Mouse (Mus musculus): Measurements from ENCODE around the gene Ugt1a6a. TPM values are rescaled to one million over a fixed set of nuclear protein-coding genes. Genes with fewer than 3 reads are reported as not detected.
"Not testable (repeated sequence)": the region's sequence is repeated elsewhere in the genome, so short reads cannot be mapped to it uniquely, and the experiment has no call there.

Ugt1a6a gene
- 0.11 and 0.16 TPM in 2 replicates for polyA plus RNA-seq (2016; fragmentation: Nextera tagmentation; extraction: Ambion mirVana)

DNA sequence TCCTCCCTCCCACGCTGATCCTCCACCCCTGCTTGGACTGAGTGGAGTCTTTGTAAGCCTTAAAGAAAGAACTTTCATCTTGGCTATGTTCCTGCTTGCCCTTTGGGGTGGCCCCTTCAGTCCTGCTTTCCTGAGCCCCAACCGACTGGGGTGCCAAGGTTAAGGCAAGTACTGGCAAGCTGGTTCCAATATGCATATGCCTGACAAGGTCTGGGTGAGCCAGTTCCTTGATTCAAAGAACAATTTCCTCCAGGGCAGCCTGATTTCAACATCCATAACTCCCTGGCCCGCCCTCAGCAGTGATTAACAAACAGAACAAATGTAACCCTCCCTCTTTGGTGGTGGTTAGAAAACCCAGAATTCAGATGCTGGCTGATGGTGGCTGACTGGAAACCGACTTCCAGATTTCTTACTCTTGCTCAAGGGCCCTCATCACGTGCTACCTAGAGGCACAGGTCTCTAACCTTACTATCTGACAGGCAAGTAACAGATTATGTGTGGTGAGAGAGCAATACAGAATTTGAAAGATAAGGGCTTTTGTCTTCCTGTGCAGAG, at the start of gene Ugt1a6a:
Gene Ugt1a6a (plus strand): TSS at position 353 of the 555 bp plus-strand sequence.
- not testable (repeated sequence) for DNase-seq (ENCODE audit: low spot score); H3K27ac ChIP-seq; H3K9me3 ChIP-seq (replicated peaks); H3K4me1 ChIP-seq; H3K4me3 ChIP-seq; H3K36me3 ChIP-seq; H3K27me3 ChIP-seq (ENCODE audit: low read depth, poor library complexity, severe bottlenecking)
- WGBS: 61% methylated on average over 5 of the region's 5 CpGs

DNA sequence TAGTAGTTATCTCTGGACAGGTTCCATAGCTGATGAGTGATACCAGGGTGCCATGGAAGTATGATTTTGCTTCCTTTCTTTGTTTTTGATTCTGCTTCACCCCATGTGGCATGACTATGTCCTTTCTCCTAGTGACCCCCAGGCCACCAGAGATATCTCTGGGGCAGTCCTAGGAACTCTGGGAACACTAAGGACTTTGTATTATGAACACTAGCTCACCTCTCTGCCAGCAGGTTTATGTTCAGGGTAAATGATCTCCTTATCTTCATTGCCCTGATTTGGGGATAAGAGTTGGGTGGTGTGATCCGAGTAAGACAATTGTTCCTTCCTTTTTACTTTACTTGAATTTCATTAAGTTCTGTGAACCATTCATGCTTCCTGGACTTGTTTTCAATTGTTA, 48.5 kb upstream of the Ugt1a6a start:
- Histone ChIP-seq H3K27ac (no peak overlapping the region), H3K4me3 (no peak overlapping the region), H3K9me3 (replicated peaks) (no peaks in the 10 kb centered on the region), H3K27me3 (ENCODE audit: low read depth, poor library complexity, severe bottlenecking) (no peaks in the 10 kb centered on the region), H3K4me1 (no peaks in the 10 kb centered on the region), H3K36me3 (no peaks in the 10 kb centered on the region)
- no peak for DNase-seq (ENCODE audit: low spot score)
- WGBS: 85% methylated on average over 1 of the region's 1 CpGs

DNA sequence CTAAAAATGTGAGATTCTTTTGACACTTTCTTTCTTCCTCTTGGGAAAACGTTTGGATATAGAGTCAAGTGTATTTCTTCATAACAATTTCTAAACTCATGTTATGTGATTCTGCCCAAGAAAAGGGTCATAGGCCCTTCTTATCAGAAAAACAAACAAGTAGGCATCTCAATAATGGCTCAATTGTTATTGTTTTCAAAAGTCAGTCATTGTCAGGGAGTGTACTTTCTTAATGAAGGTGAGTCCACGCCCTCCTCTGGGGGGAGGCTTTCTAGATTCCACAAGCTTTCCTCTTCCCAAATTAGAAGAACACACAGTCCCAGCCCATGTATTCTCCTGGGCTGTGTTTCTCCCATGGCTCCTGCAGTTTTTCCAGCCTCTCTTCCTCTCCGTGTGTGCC, 47.1 kb upstream of the Ugt1a6a start, which contains the start of gene Ugt1a8:
Gene Ugt1a8 (plus strand): TSS at position 301 of the 400 bp plus-strand sequence.
- Histone ChIP-seq H3K4me3 (no peak within 1 kb of the TSS), H3K4me1 (no peaks in the 10 kb centered on the region), H3K27me3 (ENCODE audit: low read depth, poor library complexity, severe bottlenecking) (no peaks in the 10 kb centered on the region), H3K9me3 (replicated peaks) (no peaks in the 10 kb centered on the region), H3K36me3 (no peaks in the 10 kb centered on the region), H3K27ac (no peak within 1 kb of the TSS)
- DNase-seq (ENCODE audit: low spot score): no peak
- WGBS: 78% methylated on average over 3 of the region's 3 CpGs

DNA sequence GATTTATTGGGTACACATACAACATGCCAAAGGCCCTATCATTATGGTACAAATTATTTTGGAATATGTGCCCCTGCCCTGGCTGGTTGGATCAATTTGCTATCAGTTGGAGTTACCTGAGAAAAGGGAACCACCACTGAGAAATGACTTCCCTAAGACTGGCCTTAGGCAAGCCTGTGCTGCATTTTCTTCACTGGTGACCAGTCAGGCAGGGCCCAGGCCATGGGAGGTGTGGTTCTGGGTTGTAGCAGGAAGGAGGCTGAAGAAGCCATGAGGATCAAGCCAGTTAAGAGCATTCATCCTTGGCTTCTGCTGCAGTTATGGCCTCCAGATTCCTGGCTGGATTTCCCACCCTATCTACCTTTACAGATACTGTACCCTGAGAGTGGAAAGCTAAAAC, 42.3 kb upstream of the Ugt1a6a start:
- no peaks in the 10 kb centered on the region for H3K9me3 ChIP-seq (replicated peaks)
- DNase-seq (ENCODE audit: low spot score): no peak
- H3K27me3 ChIP-seq (ENCODE audit: low read depth, poor library complexity, severe bottlenecking): no peaks in the 10 kb centered on the region

DNA sequence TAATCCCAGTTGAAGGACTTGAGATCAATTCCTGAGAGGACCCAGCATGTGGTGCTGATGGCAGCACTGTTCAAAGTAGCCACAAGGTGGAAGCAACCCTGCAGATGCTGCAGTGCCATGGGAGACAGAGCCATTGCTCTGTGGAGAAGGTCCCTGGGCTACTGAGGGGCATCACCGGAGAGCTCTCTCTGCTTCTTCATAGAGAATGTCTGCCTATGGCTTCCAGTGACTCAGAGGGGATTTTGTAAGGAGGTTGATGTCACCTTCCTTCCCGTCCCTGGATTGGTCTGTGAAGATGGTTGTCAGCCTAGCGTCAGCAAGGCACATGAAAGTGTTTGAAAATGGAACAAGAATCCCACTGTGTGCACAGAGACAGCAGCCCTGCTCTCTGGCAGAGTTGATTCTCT, 40.3 kb upstream of the Ugt1a6a start:
- H3K36me3 ChIP-seq; H3K27me3 ChIP-seq (ENCODE audit: low read depth, poor library complexity, severe bottlenecking); DNase-seq (ENCODE audit: low spot score); H3K9me3 ChIP-seq (replicated peaks); H3K4me3 ChIP-seq: not testable (repeated sequence)
- peaks cover 13% of the 10 kb centered on the region for H3K4me1 ChIP-seq
- WGBS: 86% methylated on average over 3 of the region's 3 CpGs
- H3K27ac ChIP-seq: peak overlapping the region; percentile 78; the same call in 1 of the 2 replicates

More for the DNA sequence above, 42.3 kb upstream of the Ugt1a6a start:
- H3K4me1 ChIP-seq: peaks cover 13% of the 10 kb centered on the region
- no peaks in the 10 kb centered on the region for H3K36me3 ChIP-seq
- no peak overlapping the region for H3K4me3 ChIP-seq
- H3K27ac ChIP-seq: no peak overlapping the region

DNA sequence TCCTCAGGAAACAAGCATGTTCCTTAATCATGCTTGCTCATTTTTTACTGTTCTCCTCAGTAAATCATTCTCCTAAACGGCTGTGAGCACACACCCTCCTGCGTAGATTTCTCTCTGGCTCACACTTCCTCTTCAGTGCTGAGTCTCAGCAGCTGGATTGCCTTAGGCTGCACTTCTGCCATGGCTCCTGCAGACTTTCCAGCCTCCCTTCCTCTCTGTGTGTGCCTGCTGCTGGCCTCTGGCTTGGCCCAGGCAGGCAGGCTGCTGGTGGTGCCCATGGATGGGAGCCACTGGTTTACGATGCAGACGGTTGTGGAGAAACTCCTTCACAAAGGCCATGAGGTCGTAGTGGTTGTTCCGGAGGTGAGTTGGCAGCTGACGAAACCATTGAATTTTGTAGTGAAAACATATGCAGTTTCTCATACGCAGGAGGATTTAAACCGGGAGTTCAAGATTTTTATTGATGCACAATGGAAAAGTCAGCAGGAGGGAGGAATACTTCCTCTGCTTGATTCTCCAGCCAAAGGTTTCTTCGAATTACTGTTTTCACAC, 39.6 kb upstream of the Ugt1a6a start, which contains the start of gene Ugt1a7c:
Gene Ugt1a7c (plus strand): TSS at position 122 of the 552 bp plus-strand sequence.
- 40% methylated on average over 10 of the region's 10 CpGs for WGBS
- no peaks in the 10 kb centered on the region for H3K9me3 ChIP-seq (replicated peaks)
- peaks cover 13% of the 10 kb centered on the region for H3K4me1 ChIP-seq
- DNase-seq (ENCODE audit: low spot score): peak; percentile 60
- no peaks in the 10 kb centered on the region for H3K36me3 ChIP-seq
- H3K27me3 ChIP-seq (ENCODE audit: low read depth, poor library complexity, severe bottlenecking): no peaks in the 10 kb centered on the region
- H3K4me3 ChIP-seq: no peak within 1 kb of the TSS
- peak within 1 kb of the TSS; percentile 78 for H3K27ac ChIP-seq

DNA sequence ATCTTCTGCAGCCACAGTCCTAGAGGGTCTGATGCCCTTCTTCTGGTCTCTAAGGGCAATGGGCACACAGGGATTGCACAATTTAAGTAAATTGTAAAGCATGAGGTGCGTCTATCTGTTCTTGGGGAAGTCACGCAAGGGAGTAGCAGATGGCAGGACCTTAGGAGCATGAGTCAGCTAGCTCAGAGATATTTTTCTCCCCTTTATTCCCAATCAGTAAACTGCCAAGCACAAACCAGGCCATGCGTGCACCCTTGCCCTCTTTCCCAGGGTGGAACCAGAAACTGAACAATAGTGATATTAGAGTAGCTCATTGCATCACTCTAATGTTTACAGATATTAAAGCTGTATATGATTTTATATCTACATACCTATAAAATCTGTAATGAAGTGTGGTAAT, 36.1 kb upstream of the Ugt1a6a start:
- H3K36me3 ChIP-seq; H3K27ac ChIP-seq; H3K4me3 ChIP-seq; H3K9me3 ChIP-seq (replicated peaks); H3K27me3 ChIP-seq (ENCODE audit: low read depth, poor library complexity, severe bottlenecking); DNase-seq (ENCODE audit: low spot score): not testable (repeated sequence)
- peaks cover 13% of the 10 kb centered on the region for H3K4me1 ChIP-seq
- WGBS: 95% methylated on average over 3 of the region's 3 CpGs

DNA sequence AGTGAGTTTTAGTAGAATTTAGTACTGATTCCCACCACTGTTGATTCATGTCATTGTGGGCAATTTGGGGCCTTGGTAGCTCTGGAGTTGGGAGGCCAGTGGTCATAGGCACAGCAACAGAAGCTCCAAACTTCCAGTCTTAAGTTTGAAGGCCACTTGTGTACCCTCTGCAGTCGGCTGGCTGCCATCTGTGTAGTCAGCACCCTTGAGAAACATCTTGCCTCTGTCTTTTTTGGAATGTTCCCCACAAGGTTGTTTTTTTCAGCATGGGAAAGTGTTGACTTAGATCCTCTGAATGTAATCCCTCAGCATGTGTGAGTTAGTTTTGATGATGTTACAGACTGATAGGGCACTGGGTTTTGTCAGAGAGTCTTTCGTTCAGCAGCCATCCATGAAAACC, 34.9 kb upstream of the Ugt1a6a start:
- H3K27ac ChIP-seq; H3K4me3 ChIP-seq; DNase-seq (ENCODE audit: low spot score); H3K36me3 ChIP-seq; H3K27me3 ChIP-seq (ENCODE audit: low read depth, poor library complexity, severe bottlenecking); H3K9me3 ChIP-seq (replicated peaks): not testable (repeated sequence)
- H3K4me1 ChIP-seq: peaks cover 11% of the 10 kb centered on the region
- WGBS: 89% methylated on average over 2 of the region's 2 CpGs

DNA sequence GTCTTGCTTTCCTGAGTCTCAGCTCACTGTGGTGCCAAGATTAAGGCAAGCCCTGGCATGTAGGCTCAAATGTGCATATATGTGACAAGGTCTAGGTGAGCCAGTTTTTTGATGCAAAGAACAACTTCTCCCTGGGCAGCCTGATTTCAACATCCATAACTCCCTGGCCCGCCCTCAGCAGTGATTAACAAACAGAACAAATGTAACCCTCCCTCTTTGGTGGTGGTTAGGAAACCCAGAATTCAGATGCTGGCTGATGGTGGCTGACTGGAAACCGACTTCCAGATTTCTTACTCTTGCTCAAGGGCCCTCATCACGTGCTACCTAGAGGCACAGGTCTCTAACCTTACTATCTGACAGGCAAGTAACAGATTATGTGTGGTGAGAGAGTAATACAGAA, 31.6 kb upstream of the Ugt1a6a start, which contains the start of gene Ugt1a6b:
Gene Ugt1a6b (plus strand): TSS at position 234 of the 400 bp plus-strand sequence.
- DNase-seq (ENCODE audit: low spot score); H3K9me3 ChIP-seq (replicated peaks); H3K27ac ChIP-seq; H3K36me3 ChIP-seq; H3K4me3 ChIP-seq; H3K4me1 ChIP-seq; H3K27me3 ChIP-seq (ENCODE audit: low read depth, poor library complexity, severe bottlenecking): not testable (repeated sequence)
- 77% methylated on average over 3 of the region's 3 CpGs for WGBS

DNA sequence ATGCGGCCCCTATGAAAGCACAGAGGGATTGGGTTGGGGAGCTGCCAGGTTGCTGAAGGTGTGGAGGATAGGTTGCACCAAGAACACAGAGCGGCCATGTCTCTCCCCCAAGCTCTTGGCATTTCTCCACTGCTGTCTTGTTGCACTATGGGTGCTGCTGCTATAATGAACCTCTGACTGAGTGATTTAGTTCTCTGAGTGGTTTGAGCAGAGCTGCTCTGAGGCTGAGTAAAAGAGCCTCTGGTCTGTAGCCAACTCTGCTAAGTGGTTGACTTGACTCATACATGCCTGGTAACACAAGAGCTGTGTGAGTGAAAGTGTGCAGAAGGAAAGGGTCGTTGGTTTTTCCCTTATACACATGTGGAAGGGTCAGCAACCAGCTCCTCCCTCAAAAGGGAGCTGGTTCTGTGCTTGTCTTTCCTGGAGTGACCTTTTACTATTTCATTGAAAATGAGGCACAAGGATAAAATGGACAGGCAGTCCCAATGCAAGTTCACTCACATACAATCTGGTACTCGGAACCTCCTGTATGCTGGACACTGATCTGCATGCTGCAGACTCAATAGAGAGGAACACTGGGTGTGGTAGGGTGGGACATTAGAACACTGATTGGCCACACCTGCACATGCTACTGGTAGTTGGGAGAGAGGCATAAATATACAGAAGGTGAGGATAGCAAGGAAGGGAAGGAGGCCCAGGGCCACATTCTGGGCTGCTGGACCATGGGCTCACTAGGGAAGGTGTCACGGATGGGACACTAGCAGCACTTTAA, 30.7 kb upstream of the Ugt1a6a start:
- WGBS: 89% methylated on average over 5 of the region's 5 CpGs
- not testable (repeated sequence) for H3K36me3 ChIP-seq; H3K4me1 ChIP-seq; H3K27me3 ChIP-seq (ENCODE audit: low read depth, poor library complexity, severe bottlenecking); H3K4me3 ChIP-seq; DNase-seq (ENCODE audit: low spot score); H3K27ac ChIP-seq; H3K9me3 ChIP-seq (replicated peaks)

DNA sequence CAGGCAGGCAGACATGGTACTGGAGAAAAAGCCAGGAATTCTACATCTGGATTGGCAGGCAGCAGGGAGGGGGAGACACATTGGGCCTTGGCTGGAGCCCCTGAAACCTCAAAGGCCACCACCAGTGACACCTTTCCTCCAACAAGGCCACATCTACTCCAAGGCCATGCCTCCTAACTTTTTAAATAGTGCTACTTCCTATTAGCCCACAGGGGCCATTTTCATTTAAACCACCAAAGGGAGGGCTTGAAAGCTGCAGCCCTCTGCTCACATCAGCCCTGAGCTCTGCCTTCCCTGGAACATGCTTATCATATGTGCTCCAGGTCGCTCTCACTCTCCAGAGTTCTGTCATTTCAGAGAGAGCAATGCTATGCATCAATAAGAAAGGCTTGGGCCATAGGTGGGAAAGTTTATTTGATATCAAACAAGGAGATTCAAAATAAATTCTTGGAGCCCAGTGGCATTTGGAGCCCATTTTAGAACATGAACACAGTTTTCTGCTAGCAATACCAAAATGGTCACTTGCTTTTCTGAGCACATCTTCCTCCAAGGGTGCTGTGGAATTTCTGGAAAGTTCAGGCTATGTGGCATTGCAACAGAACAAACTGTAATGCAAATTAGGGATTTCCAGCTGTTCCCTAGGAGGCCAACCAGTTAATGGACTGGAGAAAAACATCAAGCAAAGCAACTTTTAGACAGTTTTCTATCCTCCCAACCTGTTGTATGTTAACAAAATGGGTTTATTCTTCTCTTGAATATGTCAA, 29.8 kb upstream of the Ugt1a6a start:
- WGBS: 85% methylated on average over 1 of the region's 1 CpGs
- DNase-seq (ENCODE audit: low spot score): no peak
- Histone ChIP-seq H3K4me1 (no peaks in the 10 kb centered on the region), H3K36me3 (no peaks in the 10 kb centered on the region), H3K27ac (no peak overlapping the region), H3K9me3 (replicated peaks) (no peaks in the 10 kb centered on the region), H3K27me3 (ENCODE audit: low read depth, poor library complexity, severe bottlenecking) (no peaks in the 10 kb centered on the region), H3K4me3 (no peak overlapping the region)

DNA sequence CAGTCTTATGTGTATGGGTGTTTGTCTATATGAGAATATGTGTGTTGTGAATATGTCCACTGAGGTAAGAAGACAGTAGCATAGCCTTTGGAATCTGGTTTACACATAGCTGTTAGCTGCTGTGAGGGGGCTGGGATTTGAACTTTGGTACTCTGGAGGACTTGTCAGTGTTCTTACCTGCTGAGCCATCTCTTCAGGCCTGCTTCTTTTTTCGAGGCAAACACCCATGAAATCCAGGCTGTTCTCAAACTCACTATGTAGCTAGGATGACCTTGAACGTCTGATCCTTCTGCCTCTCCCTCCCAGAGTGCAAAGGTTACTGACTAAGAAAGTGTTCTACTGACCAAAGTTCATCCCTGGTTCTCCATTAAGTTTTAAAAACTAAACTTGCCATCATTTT, 29.0 kb upstream of the Ugt1a6a start:
- Histone ChIP-seq H3K36me3 (no peaks in the 10 kb centered on the region), H3K9me3 (replicated peaks) (no peaks in the 10 kb centered on the region), H3K4me3 (no peak overlapping the region), H3K27me3 (ENCODE audit: low read depth, poor library complexity, severe bottlenecking) (no peaks in the 10 kb centered on the region), H3K4me1 (no peaks in the 10 kb centered on the region), H3K27ac (no peak overlapping the region)
- DNase-seq (ENCODE audit: low spot score): no peak
- 72% methylated on average over 2 of the region's 2 CpGs for WGBS

Measured in limb, embryonic 10.5 days (tissue).